Mouse (Mus musculus): Measurements from ENCODE around the gene Vps13a. TPM values are rescaled to one million over a fixed set of nuclear protein-coding genes. Genes with fewer than 3 reads are reported as not detected.
A peak's percentile ranks its signal among the peaks of the same experiment; 100 is the strongest.
"Not testable (repeated sequence)": the region's sequence is repeated elsewhere in the genome, so short reads cannot be mapped to it uniquely, and the experiment has no call there.

Gene Vps13a
- polyA plus RNA-seq, 1 experiment from 2014 or later, result 8.2 TPM

DNA sequence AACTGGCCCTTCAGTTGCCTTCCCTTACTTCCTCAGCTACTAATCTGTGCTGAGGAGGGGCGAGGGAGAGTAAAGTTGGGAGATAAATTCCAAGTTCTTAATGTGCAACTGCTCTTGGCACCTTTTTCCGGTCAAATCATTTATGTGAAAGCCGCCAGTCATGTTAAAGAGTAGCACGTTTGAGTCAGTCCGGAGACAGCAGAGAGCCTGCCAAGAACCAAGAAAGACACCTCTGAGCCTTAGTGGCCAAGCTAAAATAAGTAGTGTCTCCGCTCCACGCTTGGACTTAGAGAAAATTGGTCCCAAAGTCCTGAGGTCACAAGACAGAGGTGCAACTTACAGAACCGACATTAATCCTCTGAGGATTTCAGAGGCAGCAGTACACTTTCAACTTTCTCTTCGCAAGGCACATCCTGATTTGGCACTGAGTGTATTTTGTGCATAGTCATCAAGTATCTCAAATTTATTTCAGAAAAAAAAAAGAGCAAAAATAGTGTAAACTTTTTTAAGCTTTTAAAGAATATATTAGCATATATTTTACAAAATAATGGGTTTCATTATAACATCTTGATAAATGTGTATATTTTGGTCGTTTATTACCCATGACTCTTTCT, 780 bp upstream of the Vps13a start:
- DNase-seq (ENCODE audit: low spot score), result no peak
- Histone ChIP-seq H3K27ac (peak overlapping the region; percentile 88), H3K4me1 (no peaks in the 10 kb centered on the region; the same call in 1 of the 2 replicates), H3K27me3 (ENCODE audit: insufficient read depth, poor library complexity, severe bottlenecking) (peaks cover 8% of the 10 kb centered on the region), H3K36me3 (no peaks in the 10 kb centered on the region), H3K4me3 (peak overlapping the region; percentile 89), H3K9me3 (no peaks in the 10 kb centered on the region)
- WGBS, result 15% methylated on average over 10 of the region's 10 CpGs

DNA sequence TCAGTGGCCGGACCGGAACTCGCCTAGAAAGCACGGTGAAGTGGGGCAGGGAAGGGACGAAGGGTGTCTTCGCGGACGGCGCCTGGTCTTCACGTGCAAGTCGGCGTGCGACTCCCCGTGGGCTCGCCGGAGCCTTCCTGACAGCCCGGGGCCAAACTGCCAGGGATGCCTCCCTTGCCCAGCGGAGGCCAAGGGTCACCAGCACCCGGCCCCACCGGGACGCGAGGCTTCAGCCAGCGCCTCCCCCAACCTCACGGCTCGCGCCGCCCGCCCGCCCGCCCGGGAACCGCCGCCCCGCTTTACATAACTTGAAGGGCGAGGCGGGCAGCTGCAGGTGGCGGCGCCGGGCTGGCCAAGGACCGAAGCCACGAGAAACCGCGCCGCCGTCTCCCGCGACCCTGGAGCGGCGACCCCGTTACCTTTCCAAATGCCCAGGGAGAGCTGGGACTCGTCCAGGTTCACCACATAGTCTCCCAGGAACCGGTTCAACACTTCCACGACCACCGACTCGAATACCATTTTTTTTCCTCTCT, 416 bp downstream of the Vps13a start:
- peak overlapping the region; percentile 88 for H3K27ac ChIP-seq

DNA sequence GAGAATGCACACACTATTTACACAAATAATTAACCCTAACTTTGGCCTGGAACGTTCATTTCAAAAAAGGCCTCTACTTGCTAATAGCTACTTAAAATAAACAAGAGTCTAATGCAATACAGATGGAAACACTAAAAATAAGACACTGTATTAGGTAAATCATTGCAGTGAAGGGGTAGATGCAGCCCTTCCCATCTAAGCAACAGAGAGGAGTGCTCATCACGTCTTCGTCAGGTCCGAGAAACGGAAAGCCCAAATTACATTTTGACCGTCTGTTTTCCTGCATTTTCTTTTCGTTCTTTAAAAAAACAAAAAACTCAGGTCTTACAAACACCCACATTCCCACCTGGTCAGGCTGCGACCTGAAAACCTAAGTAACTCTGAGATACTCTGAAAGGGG, 947 bp downstream of the Vps13a start:
- Histone ChIP-seq H3K36me3 (no peaks in the 10 kb centered on the region), H3K4me1 (no peaks in the 10 kb centered on the region; the same call in 1 of the 2 replicates), H3K27ac (peak overlapping the region; percentile 88), H3K27me3 (ENCODE audit: insufficient read depth, poor library complexity, severe bottlenecking) (peaks cover 8% of the 10 kb centered on the region), H3K9me3 (no peaks in the 10 kb centered on the region), H3K4me3 (peak overlapping the region; percentile 89)
- WGBS, result 19% methylated on average over 8 of the region's 8 CpGs
- DNase-seq (ENCODE audit: low spot score), result no peak

More for the DNA sequence above, 416 bp downstream of the Vps13a start:
- Histone ChIP-seq H3K36me3 (no peaks in the 10 kb centered on the region), H3K4me1 (no peaks in the 10 kb centered on the region; the same call in 1 of the 2 replicates), H3K4me3 (peak overlapping the region; percentile 89), H3K27me3 (ENCODE audit: insufficient read depth, poor library complexity, severe bottlenecking) (peaks cover 8% of the 10 kb centered on the region), H3K9me3 (no peaks in the 10 kb centered on the region)
- DNase-seq (ENCODE audit: low spot score), result no peak
- WGBS, result under 1% methylated on average over 52 of the region's 55 CpGs

DNA sequence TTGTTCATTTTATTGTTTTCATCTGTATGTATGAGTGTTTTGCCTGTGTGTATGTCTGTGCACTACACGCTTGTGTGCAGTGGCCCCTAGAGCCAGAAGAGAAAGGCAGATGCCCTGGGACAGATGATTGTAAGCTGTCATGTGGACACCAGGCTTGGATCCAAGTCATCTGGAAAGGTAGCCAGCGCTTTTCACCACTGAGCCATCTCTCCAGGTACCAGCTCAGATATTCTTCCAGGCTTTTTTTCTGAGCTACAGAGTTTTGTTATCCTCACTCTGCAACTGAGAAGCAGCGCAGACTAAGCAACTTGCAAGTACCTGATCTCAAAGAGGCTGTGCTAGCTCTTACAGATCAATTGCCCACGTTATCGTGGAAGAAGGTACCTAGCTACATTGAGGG, 1.5 kb downstream of the Vps13a start:
- no peak overlapping the region for H3K27ac ChIP-seq
- H3K4me3 ChIP-seq, result 0 out of 2 replicates have a peak overlapping the region, but pooled peaks have one; percentile 89
- WGBS, result 74% methylated on average over 5 of the region's 5 CpGs
- H3K27me3 ChIP-seq (ENCODE audit: insufficient read depth, poor library complexity, severe bottlenecking), result peaks cover 8% of the 10 kb centered on the region
- no peaks in the 10 kb centered on the region for H3K9me3 ChIP-seq
- H3K4me1 ChIP-seq, result no peaks in the 10 kb centered on the region; the same call in 1 of the 2 replicates
- DNase-seq (ENCODE audit: low spot score), result no peak
- H3K36me3 ChIP-seq, result no peaks in the 10 kb centered on the region

DNA sequence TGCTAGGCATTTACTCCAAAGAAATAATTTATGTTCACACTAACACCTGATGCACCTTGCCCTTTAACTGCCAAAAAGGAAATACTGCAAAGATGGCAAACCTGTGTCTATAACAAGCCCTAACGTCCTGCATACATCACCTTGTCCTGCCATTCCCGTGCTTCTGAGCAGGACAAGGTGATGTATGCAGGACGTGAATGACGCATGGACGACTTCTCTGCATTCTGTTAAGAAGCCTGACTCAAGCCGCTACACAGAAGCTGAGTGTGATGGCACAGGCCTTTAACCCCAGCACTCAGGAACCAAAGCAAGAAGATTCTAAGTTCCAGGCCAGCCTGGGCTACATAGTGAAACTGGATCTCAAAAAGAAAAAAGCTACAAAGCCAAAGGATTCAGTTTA, 2.2 kb downstream of the Vps13a start:
- Histone ChIP-seq H3K9me3 (no peaks in the 10 kb centered on the region), H3K27ac (no peak overlapping the region), H3K36me3 (no peaks in the 10 kb centered on the region), H3K27me3 (ENCODE audit: insufficient read depth, poor library complexity, severe bottlenecking) (peaks cover 8% of the 10 kb centered on the region), H3K4me3 (no peak overlapping the region), H3K4me1 (no peaks in the 10 kb centered on the region; the same call in 1 of the 2 replicates)
- 70% methylated on average over 6 of the region's 6 CpGs for WGBS
- no peak for DNase-seq (ENCODE audit: low spot score)

DNA sequence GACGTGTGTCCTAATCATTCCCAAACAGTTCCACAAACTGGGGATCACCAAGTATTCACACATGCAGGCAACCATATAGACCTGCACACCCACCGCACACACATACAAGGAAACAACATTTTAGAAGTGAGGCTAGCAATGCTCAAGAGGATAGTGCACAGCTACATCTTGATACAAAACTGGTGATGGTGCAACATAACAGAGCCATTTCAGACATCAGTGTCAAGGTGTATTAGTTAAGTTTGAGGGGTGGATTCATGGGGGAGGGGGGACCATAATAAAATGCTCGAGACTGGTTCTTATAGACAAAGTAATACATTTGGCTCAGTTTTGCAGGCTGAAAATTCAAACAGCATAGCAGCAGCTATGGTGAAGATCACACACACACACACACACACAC, 2.8 kb downstream of the Vps13a start:
- DNase-seq (ENCODE audit: low spot score), result no peak
- Histone ChIP-seq H3K4me3 (no peak overlapping the region), H3K27me3 (ENCODE audit: insufficient read depth, poor library complexity, severe bottlenecking) (peaks cover 7% of the 10 kb centered on the region), H3K4me1 (no peaks in the 10 kb centered on the region; the same call in 1 of the 2 replicates), H3K27ac (no peak overlapping the region), H3K9me3 (no peaks in the 10 kb centered on the region), H3K36me3 (no peaks in the 10 kb centered on the region)
- 77% methylated on average over 3 of the region's 3 CpGs for WGBS

DNA sequence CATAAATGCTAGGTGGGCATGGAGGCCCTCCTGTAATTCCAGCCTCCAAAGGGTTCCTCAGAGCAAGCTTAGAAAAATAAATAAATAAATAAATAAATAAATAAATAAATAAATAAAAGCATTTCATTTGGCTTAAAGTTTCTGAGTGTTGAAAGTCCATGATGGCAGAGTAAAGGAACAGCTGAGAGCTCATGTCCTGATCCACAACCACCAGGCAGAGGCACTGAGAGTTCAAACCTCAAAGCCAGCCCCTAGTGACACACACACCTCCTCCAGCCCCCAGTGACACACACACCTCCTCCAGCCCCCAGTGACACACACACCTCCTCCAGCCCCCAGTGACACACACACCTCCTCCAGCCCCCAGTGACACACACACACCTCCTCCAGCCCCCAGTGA, 3.3 kb downstream of the Vps13a start:
- H3K4me3 ChIP-seq; H3K4me1 ChIP-seq; DNase-seq (ENCODE audit: low spot score); H3K36me3 ChIP-seq; H3K9me3 ChIP-seq; H3K27ac ChIP-seq; H3K27me3 ChIP-seq (ENCODE audit: insufficient read depth, poor library complexity, severe bottlenecking): not testable (repeated sequence)

DNA sequence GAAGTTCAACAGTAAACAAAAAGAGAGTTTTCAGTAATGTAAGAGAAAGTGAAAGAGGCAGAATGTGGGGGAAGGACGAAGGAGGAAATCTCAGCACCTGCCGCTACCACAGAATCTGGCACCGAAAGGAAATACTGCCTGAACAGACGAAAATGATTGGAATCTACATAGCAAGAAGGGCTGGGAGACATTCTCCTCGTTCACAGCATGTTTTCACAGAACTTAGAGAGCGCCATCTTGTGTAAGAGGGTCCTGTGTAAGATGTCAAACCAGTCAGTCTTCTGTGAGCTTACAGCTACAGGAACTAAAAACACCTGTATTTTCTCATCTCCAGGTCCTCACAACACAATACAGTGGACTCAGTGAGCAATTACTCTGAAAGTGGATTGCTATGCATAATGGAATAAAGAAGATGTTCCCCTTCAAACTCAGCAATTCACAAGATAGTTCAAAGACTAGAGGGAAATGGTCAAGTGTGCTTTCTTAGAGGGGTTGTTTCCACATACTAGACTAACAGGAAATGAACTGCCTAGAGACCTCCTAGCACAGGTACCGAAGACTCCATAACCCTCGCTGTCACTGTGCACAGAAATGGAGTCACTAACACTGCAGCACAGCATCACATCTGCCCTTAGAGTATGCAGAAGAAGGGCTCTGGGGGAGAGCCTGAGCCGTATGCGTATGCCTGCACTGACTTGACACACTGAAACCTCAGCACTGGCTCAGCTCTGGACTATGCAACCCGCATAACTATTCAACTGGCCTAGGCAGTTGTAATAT, 7.3 kb downstream of the Vps13a start:
- Histone ChIP-seq H3K4me1 (no peaks in the 10 kb centered on the region), H3K9me3 (no peaks in the 10 kb centered on the region), H3K36me3 (no peaks in the 10 kb centered on the region), H3K27me3 (ENCODE audit: insufficient read depth, poor library complexity, severe bottlenecking) (no peaks in the 10 kb centered on the region), H3K4me3 (no peak overlapping the region), H3K27ac (no peak overlapping the region)
- 56% methylated on average over 11 of the region's 11 CpGs for WGBS
- no peak for DNase-seq (ENCODE audit: low spot score)

DNA sequence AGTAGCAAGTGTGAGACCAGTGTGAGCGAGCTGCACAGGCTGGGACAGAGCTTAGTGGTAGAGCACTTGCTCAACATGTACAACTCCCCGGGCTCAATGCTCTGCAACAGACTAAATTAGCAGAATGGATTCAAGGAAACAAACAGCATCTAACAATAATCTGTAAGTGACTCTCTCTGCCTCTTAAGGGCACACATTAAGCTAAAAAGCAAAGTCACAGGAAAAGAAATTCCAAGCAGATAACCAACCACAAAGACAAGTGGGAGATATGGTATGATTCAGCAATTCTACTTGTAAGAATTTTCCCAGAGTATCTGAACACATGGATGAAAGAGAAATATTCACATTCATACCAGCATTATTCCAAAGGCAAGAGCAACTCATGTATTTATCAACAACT, 13.3 kb downstream of the Vps13a start:
- DNase-seq (ENCODE audit: low spot score), result no peak
- no peaks in the 10 kb centered on the region for H3K9me3 ChIP-seq
- WGBS, result 85% methylated on average over 2 of the region's 2 CpGs
- no peaks in the 10 kb centered on the region for H3K4me1 ChIP-seq
- no peaks in the 10 kb centered on the region for H3K27me3 ChIP-seq (ENCODE audit: insufficient read depth, poor library complexity, severe bottlenecking)
- no peaks in the 10 kb centered on the region for H3K36me3 ChIP-seq
- no peak overlapping the region for H3K4me3 ChIP-seq
- no peak overlapping the region for H3K27ac ChIP-seq

DNA sequence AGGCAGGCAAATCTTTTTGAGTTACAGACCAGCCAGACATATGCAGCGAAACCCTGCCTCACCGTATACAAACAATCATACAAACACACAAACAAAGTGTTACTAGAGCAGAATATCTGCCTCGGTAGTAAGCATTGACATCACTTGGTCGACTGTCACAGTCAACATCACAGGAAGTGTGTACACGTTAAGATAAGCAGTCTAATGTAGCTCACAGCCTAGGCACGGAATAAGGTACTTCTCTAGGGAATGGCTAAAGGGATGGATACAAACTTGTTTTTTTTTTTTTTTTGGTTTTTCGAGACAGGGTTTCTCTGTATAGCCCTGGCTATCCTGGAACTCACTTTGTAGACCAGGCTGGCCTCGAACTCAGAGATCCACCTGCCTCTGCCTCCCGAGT, 23.3 kb downstream of the Vps13a start:
- H3K27ac ChIP-seq; H3K9me3 ChIP-seq; H3K4me1 ChIP-seq; H3K27me3 ChIP-seq (ENCODE audit: insufficient read depth, poor library complexity, severe bottlenecking); H3K4me3 ChIP-seq; H3K36me3 ChIP-seq; DNase-seq (ENCODE audit: low spot score): not testable (repeated sequence)
- WGBS, result 83% methylated on average over 9 of the region's 9 CpGs

DNA sequence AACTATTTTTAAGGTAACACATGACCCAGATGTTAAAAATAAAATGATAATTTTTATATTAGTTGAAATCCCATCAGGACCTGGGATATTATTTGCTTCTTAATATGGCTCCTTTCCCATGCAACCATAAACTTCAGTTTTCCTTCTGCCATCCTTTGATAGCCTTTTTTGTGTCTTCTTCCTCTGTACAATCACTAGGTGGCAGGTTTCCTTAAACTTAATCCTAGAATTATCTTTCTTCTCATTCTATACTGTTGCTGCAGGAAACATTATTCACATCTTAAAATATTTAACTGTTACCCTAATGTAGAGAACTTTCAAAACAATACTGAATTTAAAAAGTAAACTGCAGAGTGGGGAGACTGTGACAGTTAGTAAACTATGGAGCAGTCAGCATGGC, 24.9 kb downstream of the Vps13a start:
- Histone ChIP-seq H3K4me3 (no peak overlapping the region), H3K36me3 (peaks cover 4% of the 10 kb centered on the region; the same call in 1 of the 2 replicates), H3K27me3 (ENCODE audit: insufficient read depth, poor library complexity, severe bottlenecking) (no peaks in the 10 kb centered on the region), H3K27ac (no peak overlapping the region), H3K4me1 (no peaks in the 10 kb centered on the region), H3K9me3 (no peaks in the 10 kb centered on the region)
- DNase-seq (ENCODE audit: low spot score), result no peak

DNA sequence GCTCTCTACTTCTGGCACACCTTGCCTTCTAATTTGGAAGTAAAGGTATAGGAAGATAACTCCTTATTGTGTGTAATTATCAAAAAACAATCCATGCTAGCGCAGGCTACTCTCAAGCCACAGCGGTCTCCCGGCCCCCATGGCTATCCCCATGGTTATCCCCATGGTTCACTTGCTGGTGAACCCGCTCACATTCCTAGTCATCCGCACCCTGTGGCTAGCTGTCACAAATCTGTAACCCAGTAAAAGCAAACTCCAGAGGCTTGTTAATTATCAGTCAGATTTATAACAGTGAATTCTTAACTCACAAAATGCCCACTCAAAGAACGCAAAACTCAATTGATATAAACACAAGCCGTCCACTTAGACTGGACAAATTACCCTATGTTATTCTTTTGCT, 25.5 kb downstream of the Vps13a start:
- Histone ChIP-seq H3K27me3 (ENCODE audit: insufficient read depth, poor library complexity, severe bottlenecking) (no peaks in the 10 kb centered on the region), H3K27ac (no peak overlapping the region), H3K4me1 (no peaks in the 10 kb centered on the region), H3K36me3 (peaks cover 4% of the 10 kb centered on the region; the same call in 1 of the 2 replicates), H3K9me3 (no peaks in the 10 kb centered on the region), H3K4me3 (no peak overlapping the region)
- 91% methylated on average over 7 of the region's 7 CpGs for WGBS
- no peak for DNase-seq (ENCODE audit: low spot score)

DNA sequence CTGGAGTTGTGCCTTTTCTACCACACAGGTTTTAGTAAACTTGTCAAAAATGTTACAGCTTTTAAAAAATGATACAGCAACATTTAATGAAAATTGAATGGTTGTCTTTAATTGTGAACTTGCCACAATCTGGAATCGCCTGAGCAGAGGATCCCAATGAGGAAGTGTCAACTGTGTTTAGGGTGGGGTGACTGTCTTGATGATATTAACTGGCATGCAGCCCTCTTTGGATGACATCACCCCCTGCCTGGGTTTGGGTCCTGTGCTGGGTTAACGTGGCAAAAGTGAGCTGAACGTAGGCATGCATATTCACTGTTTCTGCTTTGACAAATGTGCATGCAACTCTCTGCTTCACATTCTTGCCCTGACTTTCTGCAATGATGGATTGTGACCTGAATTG, 27.6 kb downstream of the Vps13a start:
- DNase-seq (ENCODE audit: low spot score), result no peak
- no peak overlapping the region for H3K27ac ChIP-seq
- no peaks in the 10 kb centered on the region for H3K27me3 ChIP-seq (ENCODE audit: insufficient read depth, poor library complexity, severe bottlenecking)
- 78% methylated on average over 3 of the region's 3 CpGs for WGBS
- H3K4me3 ChIP-seq, result no peak overlapping the region
- H3K9me3 ChIP-seq, result no peaks in the 10 kb centered on the region
- H3K36me3 ChIP-seq, result peaks cover 4% of the 10 kb centered on the region; the same call in 1 of the 2 replicates
- H3K4me1 ChIP-seq, result no peaks in the 10 kb centered on the region

All from heart, embryonic 10.5 days (tissue).